Mouse (Mus musculus): ENCODE data around the gene Setd1a. TPM values are rescaled to one million over a fixed set of nuclear protein-coding genes. Genes with fewer than 3 reads are reported as not detected.

Setd1a gene
- polyA plus RNA-seq, 1 experiment from 2014 or later: 19.8 TPM

- Histone ChIP-seq H3K9me3 (replicated peaks) (no peaks in the 10 kb centered on the region), H3K27me3 (no peaks in the 10 kb centered on the region), H3K9ac (0 out of 2 replicates have a peak overlapping the region, but pooled peaks have one; percentile 13), H3K4me2 (replicated peaks) (no peak overlapping the region), H3K4me3 (no peak overlapping the region), H3K36me3 (peaks cover 75% of the 10 kb centered on the region), H3K4me1 (peaks cover 24% of the 10 kb centered on the region), H3K27ac (0 out of 2 replicates have a peak overlapping the region, but pooled peaks have one; percentile 8)
- 92% methylated on average over 19 of the region's 19 CpGs for WGBS
- no peak for ATAC-seq (ENCODE audit: low FRiP score)
Observed at GRCm38 (mm10) chr7:127750131-127751127, 26.0 kb upstream of the Setd1a start.

GRCm38 (mm10) chr7:127751619-127752018 lies 24.9 kb upstream of the Setd1a start:
- Histone ChIP-seq H3K9ac (no peak overlapping the region), H3K4me2 (replicated peaks) (no peak overlapping the region), H3K36me3 (peaks cover 87% of the 10 kb centered on the region), H3K9me3 (replicated peaks) (no peaks in the 10 kb centered on the region), H3K27ac (no peak overlapping the region), H3K4me1 (peaks cover 33% of the 10 kb centered on the region), H3K4me3 (no peak overlapping the region), H3K27me3 (no peaks in the 10 kb centered on the region)
- no peak for ATAC-seq (ENCODE audit: low FRiP score)
- 95% methylated on average over 5 of the region's 5 CpGs for WGBS

- Histone ChIP-seq H3K9ac (0 out of 2 replicates have a peak overlapping the region, but pooled peaks have one; percentile 4), H3K4me3 (no peak overlapping the region), H3K4me1 (peaks cover 33% of the 10 kb centered on the region), H3K9me3 (replicated peaks) (no peaks in the 10 kb centered on the region), H3K27me3 (no peaks in the 10 kb centered on the region), H3K27ac (no peak overlapping the region), H3K36me3 (peaks cover 92% of the 10 kb centered on the region), H3K4me2 (replicated peaks) (no peak overlapping the region)
- WGBS: 93% methylated on average over 27 of the region's 27 CpGs
- ATAC-seq (ENCODE audit: low FRiP score): no peak
Observed at GRCm38 (mm10) chr7:127752069-127752468, 24.4 kb upstream of the Setd1a start.

GRCm38 (mm10) chr7:127753158-127753557 lies 23.3 kb upstream of the Setd1a start:
- Histone ChIP-seq H3K9ac (no peak overlapping the region; the same call in 1 of the 2 replicates), H3K36me3 (peaks cover 99% of the 10 kb centered on the region), H3K9me3 (replicated peaks) (no peaks in the 10 kb centered on the region), H3K27ac (no peak overlapping the region), H3K27me3 (no peaks in the 10 kb centered on the region), H3K4me2 (replicated peaks) (no peak overlapping the region), H3K4me3 (no peak overlapping the region), H3K4me1 (peaks cover 22% of the 10 kb centered on the region)
- 77% methylated on average over 5 of the region's 5 CpGs for WGBS
- ATAC-seq (ENCODE audit: low FRiP score): no peak

GRCm38 (mm10) chr7:127753741-127754140 lies 22.7 kb upstream of the Setd1a start:
- Histone ChIP-seq H3K4me2 (replicated peaks) (no peak overlapping the region), H3K36me3 (peaks cover 99% of the 10 kb centered on the region), H3K4me3 (no peak overlapping the region), H3K9ac (no peak overlapping the region), H3K4me1 (peaks cover 18% of the 10 kb centered on the region), H3K27ac (no peak overlapping the region), H3K27me3 (no peaks in the 10 kb centered on the region), H3K9me3 (replicated peaks) (no peaks in the 10 kb centered on the region)
- no peak for ATAC-seq (ENCODE audit: low FRiP score)
- WGBS: 90% methylated on average over 7 of the region's 7 CpGs

- no peak overlapping the region for H3K4me3 ChIP-seq
- H3K36me3 ChIP-seq: peaks cover 79% of the 10 kb centered on the region
- no peak overlapping the region for H3K27ac ChIP-seq
- H3K9me3 ChIP-seq (replicated peaks): no peaks in the 10 kb centered on the region
- H3K9ac ChIP-seq: no peak overlapping the region; the same call in 1 of the 2 replicates
- ATAC-seq (ENCODE audit: low FRiP score): no peak
- peaks cover 14% of the 10 kb centered on the region for H3K4me1 ChIP-seq
- 72% methylated on average over 6 of the region's 6 CpGs for WGBS
- no peaks in the 10 kb centered on the region for H3K27me3 ChIP-seq
- no peak overlapping the region for H3K4me2 ChIP-seq (replicated peaks)
Observed at GRCm38 (mm10) chr7:127759716-127760115, 16.8 kb upstream of the Setd1a start.

GRCm38 (mm10) chr7:127760478-127760877 lies 16.0 kb upstream of the Setd1a start:
- ATAC-seq (ENCODE audit: low FRiP score): no peak
- H3K4me2 ChIP-seq (replicated peaks): no peak overlapping the region
- H3K36me3 ChIP-seq: peaks cover 78% of the 10 kb centered on the region
- no peak overlapping the region for H3K27ac ChIP-seq
- H3K9me3 ChIP-seq (replicated peaks): no peaks in the 10 kb centered on the region
- H3K4me1 ChIP-seq: peaks cover 14% of the 10 kb centered on the region
- no peaks in the 10 kb centered on the region for H3K27me3 ChIP-seq
- WGBS: 88% methylated on average over 3 of the region's 3 CpGs
- H3K4me3 ChIP-seq: no peak overlapping the region
- no peak overlapping the region for H3K9ac ChIP-seq

- no peak overlapping the region for H3K4me2 ChIP-seq (replicated peaks)
Observed at GRCm38 (mm10) chr7:127761026-127761425, 15.4 kb upstream of the Setd1a start.

GRCm38 (mm10) chr7:127763642-127764041 lies 12.8 kb upstream of the Setd1a start:
- Histone ChIP-seq H3K4me2 (replicated peaks) (no peak overlapping the region), H3K4me3 (no peak overlapping the region), H3K4me1 (peaks cover 12% of the 10 kb centered on the region), H3K9me3 (replicated peaks) (no peaks in the 10 kb centered on the region), H3K36me3 (peaks cover 77% of the 10 kb centered on the region), H3K9ac (no peak overlapping the region), H3K27ac (no peak overlapping the region), H3K27me3 (no peaks in the 10 kb centered on the region)
- WGBS: 96% methylated on average over 4 of the region's 4 CpGs
- ATAC-seq (ENCODE audit: low FRiP score): no peak

More at GRCm38 (mm10) chr7:127761026-127761425, 15.4 kb upstream of the Setd1a start:
- H3K4me1 ChIP-seq: peaks cover 10% of the 10 kb centered on the region
- peaks cover 78% of the 10 kb centered on the region for H3K36me3 ChIP-seq
- H3K9me3 ChIP-seq (replicated peaks): no peaks in the 10 kb centered on the region
- no peaks in the 10 kb centered on the region for H3K27me3 ChIP-seq
- WGBS: 44% methylated on average over 7 of the region's 7 CpGs
- no peak overlapping the region for H3K9ac ChIP-seq
- H3K27ac ChIP-seq: no peak overlapping the region
- ATAC-seq (ENCODE audit: low FRiP score): no peak
- no peak overlapping the region for H3K4me3 ChIP-seq

- Histone ChIP-seq H3K9ac (no peak overlapping the region), H3K4me2 (replicated peaks) (no peak overlapping the region), H3K27me3 (no peaks in the 10 kb centered on the region), H3K9me3 (replicated peaks) (no peaks in the 10 kb centered on the region), H3K4me3 (no peak overlapping the region), H3K27ac (no peak overlapping the region), H3K4me1 (peaks cover 29% of the 10 kb centered on the region), H3K36me3 (peaks cover 63% of the 10 kb centered on the region)
- no peak for ATAC-seq (ENCODE audit: low FRiP score)
- WGBS: 92% methylated on average over 2 of the region's 2 CpGs
Observed at GRCm38 (mm10) chr7:127765756-127766155, 10.7 kb upstream of the Setd1a start.

- H3K9ac ChIP-seq: no peak overlapping the region
- peaks cover 30% of the 10 kb centered on the region for H3K4me1 ChIP-seq
- H3K4me2 ChIP-seq (replicated peaks): no peak overlapping the region
- H3K9me3 ChIP-seq (replicated peaks): no peaks in the 10 kb centered on the region
- no peak overlapping the region for H3K27ac ChIP-seq
- H3K36me3 ChIP-seq: peaks cover 58% of the 10 kb centered on the region
- no peak for ATAC-seq (ENCODE audit: low FRiP score)
- H3K4me3 ChIP-seq: no peak overlapping the region
- no peaks in the 10 kb centered on the region for H3K27me3 ChIP-seq
- WGBS: 81% methylated on average over 17 of the region's 17 CpGs
Observed at GRCm38 (mm10) chr7:127766851-127767609, 9.4 kb upstream of the Setd1a start.

- Histone ChIP-seq H3K4me2 (replicated peaks) (no peak overlapping the region), H3K4me1 (peaks cover 30% of the 10 kb centered on the region), H3K9ac (no peak overlapping the region), H3K9me3 (replicated peaks) (no peaks in the 10 kb centered on the region), H3K27me3 (no peaks in the 10 kb centered on the region), H3K27ac (peak overlapping the region; percentile 60; the same call in 1 of the 2 replicates), H3K36me3 (peaks cover 53% of the 10 kb centered on the region), H3K4me3 (no peak overlapping the region)
- ATAC-seq (ENCODE audit: low FRiP score): no peak
- WGBS: 95% methylated on average over 19 of the region's 19 CpGs
Observed at GRCm38 (mm10) chr7:127767671-127768345, 8.7 kb upstream of the Setd1a start.
